Mouse (Mus musculus): Measurements from ENCODE around the gene Pxdc1.

Gene Pxdc1

DNA sequence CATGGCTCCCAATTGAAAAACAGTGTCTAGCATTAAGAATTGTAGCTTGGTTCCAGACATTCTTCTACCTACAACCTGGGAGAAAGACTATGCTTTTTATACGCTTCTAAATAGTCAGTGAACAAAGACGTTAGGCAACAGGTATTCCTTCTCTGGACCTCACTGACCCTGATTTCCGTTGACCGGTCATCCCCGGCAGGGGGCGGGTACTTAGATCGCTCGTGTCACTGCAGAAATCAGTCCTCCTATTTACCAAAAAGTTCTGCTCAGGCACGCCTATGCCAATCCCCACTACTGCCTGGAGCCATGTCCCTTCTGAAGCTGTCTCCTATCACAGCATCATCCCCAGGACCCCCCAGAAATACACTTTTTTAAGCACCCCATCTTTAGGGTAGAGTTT, at the start of gene Pxdc1:
Gene Pxdc1 (minus strand): TSS at position 96 of the 400 bp plus-strand sequence.
- no peak for DNase-seq

DNA sequence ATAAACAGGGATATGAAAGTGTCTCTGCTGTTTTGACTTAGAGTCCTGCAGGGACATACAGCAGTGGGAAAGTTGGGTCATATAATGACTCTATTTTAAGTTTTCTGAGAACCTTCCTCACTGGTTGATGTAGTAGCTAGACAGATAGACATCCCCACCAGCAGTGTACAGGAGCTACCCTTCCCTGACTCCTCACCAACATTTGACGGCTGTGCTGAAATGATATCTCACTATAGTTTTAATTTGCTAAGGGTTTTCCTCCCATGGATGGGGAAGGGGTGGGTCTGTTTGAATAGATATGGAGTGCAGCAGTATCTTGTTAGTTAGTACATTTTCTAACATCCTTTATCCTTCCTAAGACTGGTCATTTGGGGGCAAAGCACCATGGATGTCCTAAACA, 47.3 kb upstream of the Pxdc1 start:
- DNase-seq = no peak

DNA sequence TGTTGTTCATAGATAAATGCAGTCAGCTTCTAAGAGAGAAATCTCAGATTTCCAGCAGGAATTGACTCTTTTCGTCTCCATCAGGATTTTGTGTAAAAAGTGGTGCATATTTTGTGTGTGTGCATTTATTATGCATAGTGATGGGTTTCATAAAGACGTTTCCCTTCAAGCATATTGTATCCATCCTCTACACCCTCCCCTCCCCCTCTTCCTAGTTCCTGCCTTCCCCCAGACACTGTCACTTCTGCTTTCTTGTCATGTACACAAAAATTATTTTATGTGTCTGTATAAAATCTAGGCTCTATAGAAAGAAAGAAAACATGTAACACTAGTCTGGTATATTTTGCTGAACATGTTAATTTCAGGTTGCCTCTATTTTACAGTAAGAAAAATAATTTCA, 46.8 kb upstream of the Pxdc1 start:
- no peak for DNase-seq

DNA sequence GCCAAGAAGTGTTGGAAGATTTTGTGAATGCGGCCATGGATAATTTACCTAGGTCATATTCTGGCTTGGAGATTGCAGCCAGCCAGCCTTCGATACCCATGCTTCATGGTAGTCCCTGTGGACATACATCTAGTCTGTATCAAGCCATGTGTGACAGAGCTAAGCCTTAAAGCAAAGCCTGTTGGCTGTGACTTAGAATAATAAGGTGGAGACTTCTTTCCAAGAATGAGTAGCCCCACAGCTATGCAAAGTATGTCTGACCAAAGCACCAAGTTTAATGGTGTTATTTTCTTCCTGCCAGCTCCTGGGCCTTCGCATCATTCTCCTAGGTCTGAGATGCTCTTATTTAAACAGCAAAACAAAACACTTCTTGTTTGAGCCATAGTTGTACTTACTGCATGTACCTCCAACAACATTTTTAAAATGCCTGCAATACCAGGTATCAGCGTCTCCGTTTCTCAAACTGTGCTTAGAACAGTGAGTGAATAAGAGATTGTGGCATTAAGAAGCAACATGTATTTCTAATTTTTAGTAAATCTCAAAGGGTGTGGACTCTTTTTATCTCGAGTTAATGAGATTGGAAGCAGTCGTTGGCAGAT, 43.5 kb upstream of the Pxdc1 start:
- DNase-seq = no peak

DNA sequence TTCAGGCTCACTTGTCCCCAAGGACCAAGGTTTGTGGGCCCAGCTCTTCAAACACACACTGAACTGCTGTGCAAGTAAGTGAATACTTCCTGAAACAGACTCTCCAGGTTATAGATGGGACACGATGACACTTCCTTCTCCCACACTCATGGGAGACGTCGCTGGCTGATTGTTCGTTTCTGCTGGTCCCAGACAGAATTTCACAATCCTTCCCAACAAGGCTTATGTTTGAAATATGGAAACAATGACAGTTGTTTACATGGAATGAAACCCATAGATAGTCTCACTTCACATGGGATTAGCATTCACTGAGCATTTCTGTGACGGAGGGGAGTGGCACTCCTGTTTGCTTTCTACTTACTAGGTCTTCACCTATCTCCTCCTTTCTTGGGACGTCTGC, 39.8 kb upstream of the Pxdc1 start:
- DNase-seq = no peak

DNA sequence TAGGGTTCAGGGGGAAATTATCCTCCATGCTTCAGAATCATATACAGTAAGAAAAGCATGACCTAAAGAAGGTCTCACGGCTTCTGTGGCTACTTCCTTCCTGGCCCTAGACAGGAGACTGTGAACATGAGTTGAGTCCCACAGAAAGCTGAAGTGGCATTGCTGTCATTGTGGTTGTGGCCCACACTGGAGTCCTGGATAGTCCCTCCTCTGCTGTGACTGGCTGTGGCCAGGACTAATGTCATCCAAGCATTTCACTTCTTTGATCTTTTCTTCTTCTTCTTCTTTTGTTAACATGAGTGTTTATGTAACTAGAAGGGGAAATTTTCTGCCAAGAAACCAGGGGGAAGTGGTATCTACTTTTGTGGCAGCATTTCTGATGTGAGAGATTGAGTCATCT, 37.8 kb upstream of the Pxdc1 start:
- DNase-seq = no peak

DNA sequence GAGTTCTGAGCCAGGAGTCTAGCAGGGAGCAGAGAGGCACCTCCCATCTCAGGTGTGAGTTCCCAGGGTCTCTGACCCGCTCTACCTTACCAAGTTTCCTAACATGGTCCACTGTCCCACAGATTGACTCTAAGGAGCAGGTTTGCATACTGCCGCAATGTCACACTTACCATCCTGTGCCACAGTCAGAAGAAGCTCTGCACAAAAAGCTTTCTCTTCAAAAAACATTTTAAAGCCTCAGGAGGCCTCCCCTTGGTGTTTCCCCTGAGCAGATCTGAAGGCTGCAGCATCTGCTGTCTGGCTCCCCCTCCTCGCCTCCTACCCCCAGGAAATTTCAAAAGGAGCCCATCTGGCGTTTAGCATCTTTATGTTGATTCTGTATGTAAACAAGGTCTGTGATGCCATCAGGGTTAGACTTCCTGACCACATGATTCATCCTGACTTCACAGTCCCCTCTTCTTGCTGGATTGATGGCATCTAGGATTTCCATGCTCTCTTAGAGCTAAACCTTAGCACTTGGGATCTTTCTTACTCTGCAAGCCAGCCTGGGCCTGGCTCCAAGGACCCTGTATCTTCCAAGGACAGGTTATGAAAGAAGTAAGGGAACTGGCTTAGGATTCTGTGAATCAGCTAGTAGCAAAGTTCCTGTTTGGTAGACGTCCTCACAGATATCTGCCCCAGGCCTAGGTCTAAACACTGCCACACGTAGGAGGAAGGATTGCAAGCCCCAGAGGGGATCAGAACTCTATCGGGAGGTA, 31.9 kb upstream of the Pxdc1 start:
- DNase-seq = peak; percentile 4

DNA sequence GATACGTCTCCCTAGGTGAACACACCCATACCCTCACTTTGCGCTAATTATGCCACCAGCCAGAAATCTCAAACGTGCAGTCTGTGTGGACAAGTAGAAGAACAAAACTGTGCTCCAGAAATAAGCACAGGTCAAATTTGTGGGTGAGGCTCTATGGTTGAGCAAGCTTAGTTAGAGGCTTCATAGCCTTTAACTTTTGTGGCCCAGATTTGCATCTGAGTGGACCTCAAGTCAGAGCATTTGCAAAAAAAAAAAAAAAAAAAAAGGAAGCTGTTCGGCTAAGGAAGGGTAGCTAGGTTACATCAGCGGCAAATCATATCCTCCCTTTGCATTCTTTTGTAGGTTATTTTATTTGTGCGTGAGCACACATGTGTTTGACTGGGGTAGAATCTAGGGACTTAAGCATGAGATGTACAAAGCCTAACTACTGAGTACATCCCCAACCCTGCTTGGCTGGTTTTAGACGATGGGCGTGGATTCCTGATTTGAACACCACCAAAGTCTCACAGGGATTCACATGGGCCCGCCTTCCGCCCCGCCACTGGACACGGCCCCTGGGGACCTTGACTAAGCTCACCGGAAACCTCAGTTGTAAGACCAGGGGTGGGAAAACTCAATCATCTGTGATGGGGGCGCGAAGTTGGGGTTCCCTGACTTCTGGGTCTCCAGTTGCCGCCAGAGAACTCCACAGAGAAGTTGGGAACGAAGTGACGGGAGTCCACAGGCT, 30.6 kb upstream of the Pxdc1 start:
- no peak for DNase-seq

DNA sequence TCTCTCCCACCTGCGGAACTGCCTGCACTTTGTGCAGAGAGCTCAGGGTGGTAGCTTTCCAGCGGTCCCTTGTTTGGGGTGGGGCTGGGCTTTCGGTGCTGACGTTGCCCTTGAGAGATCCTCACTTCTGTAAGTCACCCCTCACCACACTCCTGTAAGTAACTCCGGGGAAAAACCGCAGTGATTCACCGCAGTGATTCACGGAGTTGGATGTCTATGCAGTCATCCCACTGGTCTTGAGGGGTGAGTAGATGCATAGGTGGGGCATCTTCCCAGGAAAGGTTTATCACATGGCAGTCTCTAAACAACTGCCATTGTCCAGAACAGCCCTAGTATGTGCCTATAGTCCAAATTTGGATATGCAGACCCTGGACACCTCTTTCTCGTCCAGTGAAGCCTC, 30.0 kb upstream of the Pxdc1 start:
- no peak for DNase-seq

DNA sequence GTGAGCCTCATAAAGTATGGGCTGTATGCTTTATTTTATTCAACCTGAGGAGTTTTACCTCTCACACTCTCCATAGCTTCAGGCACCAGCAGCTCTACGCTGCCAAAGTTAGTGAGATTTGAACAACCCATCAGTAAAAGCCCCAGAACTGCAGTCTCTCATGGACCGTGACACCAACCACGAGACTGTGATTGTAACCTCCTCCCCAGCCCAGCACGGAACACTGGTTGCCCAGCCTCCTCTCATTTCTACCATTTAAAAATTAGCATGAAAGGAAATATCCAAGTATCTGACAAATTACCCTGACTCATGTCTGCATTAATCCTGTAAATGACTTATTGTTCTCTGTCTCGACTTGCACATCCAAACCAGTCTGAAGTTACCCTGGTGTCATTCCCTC, 23.2 kb upstream of the Pxdc1 start:
- no peak for DNase-seq

DNA sequence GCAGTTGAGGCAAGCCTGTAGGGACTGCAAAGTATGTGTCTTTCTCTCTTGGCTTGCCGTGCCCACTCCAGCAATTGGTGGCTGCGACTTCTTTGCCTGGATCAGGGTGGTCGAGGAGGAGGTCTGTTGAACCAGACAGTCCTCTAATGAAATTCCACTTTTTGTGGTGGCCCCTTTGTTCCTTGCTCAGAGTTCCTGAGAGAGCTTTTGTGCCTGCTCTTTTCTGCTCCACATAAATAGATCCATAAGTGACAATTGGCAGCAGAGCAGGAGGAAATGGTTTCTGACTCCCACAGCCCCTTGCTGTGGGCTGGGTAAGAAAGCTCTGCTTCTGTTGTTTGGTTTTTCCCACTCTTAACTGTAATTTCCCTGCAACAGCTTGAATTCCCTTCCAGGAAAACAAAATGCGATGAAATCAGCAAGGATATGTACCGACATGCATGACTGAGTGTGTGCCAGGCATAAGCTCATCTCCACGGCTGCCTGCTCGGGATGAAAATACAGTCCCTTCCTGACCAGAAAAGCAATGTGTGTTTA, 22.6 kb upstream of the Pxdc1 start:
- DNase-seq = peak; percentile 16

DNA sequence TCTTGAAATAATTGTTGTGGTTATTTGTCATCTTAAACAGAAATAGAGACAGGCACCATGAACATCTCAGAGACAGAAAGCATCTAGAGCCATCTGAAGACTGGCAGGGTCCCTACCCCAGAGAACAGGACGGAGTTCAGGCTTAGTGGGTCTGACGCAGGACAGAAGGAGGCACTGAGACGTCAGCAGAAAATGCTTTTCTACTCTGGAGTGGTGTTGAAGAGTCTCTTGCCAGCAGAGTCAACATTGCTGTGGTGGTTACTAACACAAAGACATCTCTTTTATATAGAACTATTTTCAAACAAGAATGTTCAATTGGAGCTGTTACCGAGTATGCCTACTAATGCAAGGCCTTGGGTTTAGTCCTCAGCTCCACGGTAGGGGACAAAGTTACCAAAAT, 20.1 kb upstream of the Pxdc1 start:
- no peak for DNase-seq

DNA sequence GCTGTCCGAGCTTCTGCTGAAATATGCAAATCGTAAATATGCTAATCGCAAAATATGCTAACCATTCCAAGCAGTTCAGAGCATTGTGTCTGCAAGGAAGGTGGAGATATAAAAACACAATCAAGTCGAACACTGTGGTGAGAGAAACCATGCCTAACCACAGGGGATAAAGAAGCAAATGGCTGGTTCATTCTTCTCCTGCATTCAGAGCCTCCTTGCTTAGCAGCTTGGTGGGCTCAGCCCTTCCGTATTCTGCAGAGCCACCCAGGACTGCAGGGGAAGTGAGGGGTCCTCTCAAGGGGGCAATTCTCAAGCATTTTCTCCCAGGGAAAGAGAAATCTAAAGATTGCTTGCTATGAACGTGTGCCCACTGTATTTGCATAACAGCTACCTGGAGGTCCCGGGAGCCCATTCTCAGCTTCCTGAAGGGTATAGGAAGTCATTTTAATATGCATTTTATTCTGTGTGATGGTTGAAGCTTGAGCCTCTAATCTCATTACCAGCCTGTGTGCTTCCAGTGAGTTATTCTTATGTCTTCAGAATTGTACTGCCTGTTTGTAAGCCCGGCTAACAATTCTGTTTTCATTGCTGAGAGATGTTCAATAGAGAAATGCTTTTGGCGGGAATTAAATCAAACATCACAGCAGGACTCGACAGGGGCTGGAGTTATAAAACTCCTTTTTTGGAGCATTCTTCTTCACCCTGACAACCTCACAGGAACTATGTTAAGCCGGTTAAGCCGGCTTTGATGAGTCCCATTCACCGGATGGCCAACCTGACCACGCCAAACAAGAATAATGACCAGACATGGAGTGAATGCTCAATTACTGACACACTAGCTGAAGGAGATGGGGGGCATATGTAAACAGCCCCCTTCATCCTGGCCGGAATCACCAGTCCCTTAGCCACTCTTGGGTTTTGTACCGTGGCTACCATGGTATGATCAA, 16.9 kb upstream of the Pxdc1 start:
- DNase-seq = no peak

DNA sequence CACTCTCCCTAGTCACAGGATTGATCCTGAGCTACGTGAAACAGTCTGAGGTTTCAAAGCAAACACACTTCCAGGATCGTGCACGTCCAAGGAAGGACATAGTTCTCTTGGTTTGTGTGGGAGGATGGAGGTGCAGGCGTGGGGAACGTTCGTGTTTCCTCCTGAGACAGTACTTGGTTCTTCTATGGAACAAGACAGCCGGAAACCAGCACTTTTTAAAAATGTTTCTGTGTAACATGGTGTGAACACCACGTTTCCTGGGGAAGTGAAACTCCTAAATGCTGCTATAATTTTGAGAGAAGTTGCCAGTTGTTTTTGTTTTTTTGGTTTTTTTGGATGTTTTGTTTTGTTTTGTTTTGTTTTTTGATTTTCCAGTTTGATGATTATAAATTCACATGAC, 13.9 kb upstream of the Pxdc1 start:
- DNase-seq = no peak

DNA sequence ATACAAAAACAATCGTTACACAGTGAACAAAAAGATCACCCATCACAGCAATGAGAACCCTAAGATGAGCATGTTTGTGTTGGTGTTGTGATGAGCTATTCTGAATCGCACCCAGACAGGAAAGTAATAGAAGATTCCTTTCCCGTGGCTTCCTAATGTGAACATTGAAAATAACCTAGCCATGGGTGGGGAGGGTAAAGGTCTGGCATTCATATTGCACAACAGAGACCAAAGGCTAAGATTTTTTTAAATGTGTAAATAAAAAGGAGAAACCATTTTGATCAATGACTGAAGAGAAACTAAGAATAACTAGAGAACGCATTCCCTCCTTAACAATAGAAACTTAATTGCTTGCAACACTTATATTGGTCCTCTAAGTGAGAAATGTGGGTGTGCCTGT, 11.8 kb upstream of the Pxdc1 start:
- no peak for DNase-seq

DNA sequence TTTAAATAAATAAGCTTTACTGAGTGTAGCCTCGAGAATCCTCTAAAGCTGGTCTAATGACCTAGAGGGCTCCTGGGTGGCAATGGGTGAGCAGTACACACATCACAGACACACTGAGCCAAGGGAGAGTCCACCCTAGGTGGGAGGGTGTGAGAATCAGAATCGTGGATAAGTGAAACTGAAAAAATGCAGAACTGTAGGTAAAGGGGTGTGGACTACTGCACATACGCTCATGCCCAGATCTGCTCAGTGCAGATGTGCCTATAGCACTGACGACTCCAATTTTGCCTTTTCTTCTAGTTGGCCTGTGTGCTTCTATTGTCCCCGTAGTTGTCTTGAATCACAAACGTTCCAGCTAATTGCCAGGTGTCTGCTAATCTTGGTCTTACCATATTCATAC, 10.5 kb upstream of the Pxdc1 start:
- DNase-seq = no peak

DNA sequence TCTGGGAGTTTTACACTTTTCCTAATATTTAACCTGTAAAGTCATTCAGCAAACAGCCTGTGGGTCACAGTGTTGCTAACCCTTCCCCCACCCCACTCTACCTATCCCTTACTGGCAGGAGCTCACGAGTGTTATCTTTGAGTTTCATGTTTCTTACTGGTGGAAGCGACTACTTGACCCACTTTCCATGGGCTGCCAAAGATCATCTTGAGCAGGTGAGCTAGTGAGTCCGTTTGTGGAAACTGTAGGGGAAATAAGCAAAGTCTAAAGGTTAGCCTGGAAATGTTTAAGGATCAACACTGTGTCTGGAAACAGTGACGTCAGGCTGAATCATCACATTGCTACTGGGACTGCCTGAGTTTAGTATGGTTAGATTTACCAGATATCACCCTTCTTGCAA, 6.2 kb upstream of the Pxdc1 start:
- no peak for DNase-seq

DNA sequence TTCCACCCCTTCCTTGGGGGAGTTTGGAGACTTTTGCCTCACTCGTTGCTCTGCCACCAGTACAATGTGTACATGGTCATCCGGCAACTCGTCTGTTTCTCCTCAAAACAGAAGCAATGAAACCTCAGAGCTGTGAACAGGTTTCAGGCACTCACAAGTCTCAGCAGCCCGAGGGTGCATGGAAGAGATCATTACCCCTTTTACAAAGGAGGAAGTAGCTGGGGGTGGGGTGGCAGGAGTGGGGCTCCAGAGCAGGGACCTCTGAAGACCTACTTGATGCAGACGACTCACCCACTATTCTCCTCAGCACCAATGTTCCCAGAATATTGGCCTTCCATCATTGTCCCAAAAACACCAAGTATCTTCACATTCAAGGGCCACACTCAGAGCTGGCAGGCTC, 3.1 kb upstream of the Pxdc1 start:
- DNase-seq = no peak

DNA sequence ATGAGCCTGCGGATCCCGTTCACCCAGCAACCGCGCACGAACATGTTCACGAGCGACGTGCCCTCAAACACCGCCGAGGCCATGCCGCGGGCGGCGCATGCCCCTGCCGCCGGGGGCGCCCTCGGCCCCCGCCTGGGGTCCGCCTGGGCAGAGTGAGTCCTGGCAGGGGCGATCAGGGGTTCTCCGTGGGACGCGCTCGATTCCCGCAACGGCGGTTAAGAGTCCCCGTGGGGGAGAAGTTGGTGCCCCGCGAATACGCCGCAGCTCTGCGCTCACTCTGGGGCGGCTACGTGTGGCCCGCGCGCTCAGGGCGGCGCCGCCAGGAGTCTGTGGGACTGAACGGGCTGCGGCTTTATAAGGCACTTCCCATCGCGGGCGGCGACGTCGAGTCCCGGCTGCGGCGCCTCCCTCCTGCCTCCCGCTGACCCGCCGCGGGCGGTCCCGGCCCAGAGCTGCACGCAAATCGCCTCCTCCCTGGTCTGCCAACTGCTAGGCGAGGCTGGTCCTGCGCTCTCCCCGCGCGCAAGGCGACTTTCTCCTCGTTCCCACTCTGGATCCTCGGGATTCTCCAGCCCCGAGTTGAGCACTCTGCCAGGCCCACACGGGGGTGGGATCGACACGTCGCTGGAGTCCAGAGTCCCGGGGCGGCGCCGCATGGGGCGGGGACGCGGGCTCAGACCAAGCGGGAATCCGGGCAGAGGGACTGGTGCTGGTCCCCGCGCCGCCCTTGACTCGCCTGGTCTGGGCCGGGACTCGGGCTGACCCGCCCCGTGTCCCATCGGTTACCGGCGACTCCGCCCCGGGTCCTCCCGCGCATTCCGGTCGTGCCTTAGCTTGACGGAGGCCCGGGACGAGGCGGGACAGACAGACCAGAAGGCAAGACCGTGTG, 689 bp downstream of the Pxdc1 start:
- DNase-seq = peak; percentile 26

DNA sequence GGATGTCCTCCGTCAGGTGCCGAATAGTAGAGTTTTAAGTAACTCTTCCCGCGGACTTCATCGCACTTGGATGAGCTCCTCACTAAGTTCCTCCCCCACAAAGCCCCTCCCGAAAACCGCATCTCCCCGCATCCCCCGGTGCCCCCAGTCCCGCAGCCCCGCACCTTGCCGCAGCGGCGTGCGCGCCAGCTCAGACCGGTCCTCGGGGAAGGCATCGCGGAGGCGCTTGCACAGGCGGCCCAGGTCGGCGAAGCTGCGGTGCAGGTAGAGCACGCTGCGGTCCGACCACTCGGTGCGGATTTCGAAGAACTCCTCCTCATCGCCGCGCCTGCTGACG, 1.3 kb downstream of the Pxdc1 start:
- DNase-seq = no peak

DNA sequence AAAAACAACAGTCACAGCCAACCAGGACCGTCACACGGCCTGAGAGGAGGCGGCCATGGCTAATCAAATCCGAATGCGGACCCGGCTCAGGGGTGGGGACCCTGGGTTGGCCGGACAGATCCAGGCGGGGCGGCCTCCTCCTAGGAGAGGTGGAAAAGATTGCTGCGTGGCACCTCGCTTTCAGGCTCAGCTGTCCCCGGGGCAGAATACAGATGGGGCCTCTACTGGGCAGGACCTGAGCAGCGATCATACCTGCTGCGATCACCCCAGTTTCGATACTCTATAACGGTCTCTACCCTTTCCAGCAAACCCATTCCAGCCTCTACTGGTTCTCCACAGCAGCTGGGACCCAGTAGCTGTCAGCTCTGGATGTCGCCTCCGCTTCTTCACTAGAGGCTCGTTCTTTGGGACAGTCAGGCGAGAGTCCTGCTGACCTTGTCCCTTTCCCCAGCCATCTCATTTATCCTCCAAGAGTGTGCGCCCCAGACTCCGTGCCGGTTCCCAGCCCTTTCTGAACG, 1.8 kb downstream of the Pxdc1 start:
- no peak for DNase-seq

DNA sequence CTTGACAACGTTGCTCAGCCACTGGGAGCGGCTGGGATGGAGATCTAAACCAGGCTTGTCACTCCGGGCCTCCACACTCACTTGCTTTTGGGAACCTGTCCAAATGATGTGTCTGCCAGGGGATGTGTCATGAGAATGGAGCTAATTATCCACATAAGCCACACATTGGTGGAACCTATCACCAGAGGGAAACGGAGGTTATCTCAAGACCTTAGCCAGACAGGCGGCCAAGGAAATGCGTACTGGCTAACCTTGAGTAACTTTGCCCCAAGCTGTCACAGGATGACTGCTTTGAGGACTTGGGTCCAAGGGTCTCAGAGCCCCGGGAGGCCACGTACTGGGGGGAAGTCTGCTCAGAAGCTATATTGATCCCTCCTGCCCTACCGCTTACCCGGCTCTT, 2.3 kb downstream of the Pxdc1 start:
- peak; percentile 74 for DNase-seq
